Mouse (Mus musculus) left cerebral cortex, adult 8-10 months (tissue): ENCODE results near the gene Zbtb49. TPM values are rescaled to one million over a fixed set of nuclear protein-coding genes. Genes with fewer than 3 reads are reported as not detected.

Source experiments
- total RNA-seq, 4 experiments: library from RNA; stranded (reverse); gene quantifications; 2 replicates each; pipeline ENCODE4 v1.2.4; 2022

Gene Zbtb49
- total RNA-seq, 4 experiments from 2014 or later, result 16.7 to 22.0 (median 20.8) TPM

Other genes starting within 250 kb of the Zbtb49 start
- gene Stx18, start 181.7 kb downstream of the Zbtb49 start, total RNA-seq, result 10 to 100 TPM; 33.7 to 39.7 (median 34.8) TPM
- gene Nsg1, start 60.5 kb downstream of the Zbtb49 start, total RNA-seq, result 100 to 1,000 TPM; 431 to 543 (median 480) TPM
- 10 to 100 TPM in 3 of 4 experiments, 1 to 10 TPM in 1; 8.1 to 15.0 (median 11.0) TPM for gene Lyar, start within 50 bp of the Zbtb49 start, total RNA-seq
- gene Tmem128, start 39.7 kb upstream of the Zbtb49 start, total RNA-seq, result 10 to 100 TPM; 29.3 to 31.0 (median 29.8) TPM
- not detected for gene Otop1, start 55.5 kb upstream of the Zbtb49 start, total RNA-seq
- 1 to 10 TPM; 2.0 to 2.9 (median 2.6) TPM for gene Drd5, start 98.9 kb upstream of the Zbtb49 start, total RNA-seq